Mouse (Mus musculus) hindbrain, embryonic 11.5 days (tissue): ENCODE measurements around the gene Aph1b. TPM values are rescaled to one million over a fixed set of nuclear protein-coding genes. Genes with fewer than 3 reads are reported as not detected.

Source experiments
- ATAC-seq: fragments of 200-750 bp; cut with Nextera tagmentation; 2 replicates; pipeline ENCODE4 v1.8.0; 2017; ENCODE audit warnings: mild to moderate bottlenecking, moderate TSS enrichment, moderate library complexity; ENCODE audit not compliant: low FRiP score
- DNase-seq: peaks from one replicate; pipeline ENCODE4 v3.0.0-alpha.2; 2015; ENCODE audit warnings: low spot score
- H3K27ac ChIP-seq: fragments of 300-500 bp; sonication (generic); 2 replicates; pipeline ENCODE4 v1.5.1; 2014; ENCODE audit warnings: mild to moderate bottlenecking, low read depth, low read length
- H3K27me3 ChIP-seq: fragments of 300-500 bp; sonication (generic); 2 replicates; pipeline ENCODE4 v1.6.1; 2014; ENCODE audit warnings: mild to moderate bottlenecking, low read length, moderate library complexity, mixed read lengths; ENCODE audit not compliant: control insufficient read depth, insufficient read depth
- H3K36me3 ChIP-seq: fragments of 300-500 bp; sonication (generic); 2 replicates; pipeline ENCODE4 v1.6.1; 2014; ENCODE audit warnings: mild to moderate bottlenecking, low read length, moderate library complexity, mixed read lengths; ENCODE audit not compliant: control insufficient read depth, insufficient read depth
- H3K4me1 ChIP-seq: fragments of 300-500 bp; sonication (generic); replicated peaks from 2 replicates; pipeline ENCODE4 v1.6.1; 2014; ENCODE audit warnings: low read length, mixed read lengths; ENCODE audit not compliant: control insufficient read depth, insufficient read depth
- H3K4me2 ChIP-seq: fragments of 300-500 bp; sonication (generic); replicated peaks from 2 replicates; pipeline ENCODE4 v1.6.1; 2014; ENCODE audit warnings: mild to moderate bottlenecking, low read depth, low read length
- H3K4me3 ChIP-seq: fragments of 300-500 bp; sonication (generic); 2 replicates; pipeline ENCODE4 v1.5.1; 2014; ENCODE audit warnings: low read depth, low read length
- H3K9ac ChIP-seq: fragments of 300-500 bp; sonication (generic); 2 replicates; pipeline ENCODE4 v1.6.1; 2014; ENCODE audit warnings: low read depth, low read length
- H3K9me3 ChIP-seq: fragments of 300-500 bp; sonication (generic); 2 replicates; pipeline ENCODE4 v1.6.1; 2016; ENCODE audit warnings: low read length; ENCODE audit not compliant: control insufficient read depth
- whole genome bisulfite sequencing: fragments of 180-500 bp; shearing (Covaris S2); extraction: QIAGEN DNeasy Blood & Tissue Kit; methylation state at CpG from one replicate; pipeline ENCODE4 v1.1.7; 2014; 5-methylcytosine and 5-hydroxymethylcytosine counted together
- polyA plus RNA-seq: library from polyadenylated mRNA; unstranded; fragments of >200 nt; fragmentation: Nextera tagmentation; extraction: Ambion mirVana; gene quantifications from 2 replicates; pipeline ENCODE4 v1.2.1, GENCODE M21; 2014

The Aph1b gene
- polyA plus RNA-seq, 1 experiment from 2014 or later: 16.7 TPM

GRCm38 (mm10) chr9:66768721-66769120 lies 26.6 kb downstream of the Aph1b start:
- Histone ChIP-seq H3K27ac (no peak overlapping the region), H3K4me1 (no peaks in the 10 kb centered on the region), H3K27me3 (no peaks in the 10 kb centered on the region), H3K4me2 (no peak overlapping the region), H3K36me3 (no peaks in the 10 kb centered on the region), H3K9me3 (no peaks in the 10 kb centered on the region), H3K4me3 (no peak overlapping the region), H3K9ac (no peak overlapping the region)
- ATAC-seq: no peak
- WGBS: 91% methylated on average over 1 of the region's 1 CpGs
- no peak for DNase-seq

DNA sequence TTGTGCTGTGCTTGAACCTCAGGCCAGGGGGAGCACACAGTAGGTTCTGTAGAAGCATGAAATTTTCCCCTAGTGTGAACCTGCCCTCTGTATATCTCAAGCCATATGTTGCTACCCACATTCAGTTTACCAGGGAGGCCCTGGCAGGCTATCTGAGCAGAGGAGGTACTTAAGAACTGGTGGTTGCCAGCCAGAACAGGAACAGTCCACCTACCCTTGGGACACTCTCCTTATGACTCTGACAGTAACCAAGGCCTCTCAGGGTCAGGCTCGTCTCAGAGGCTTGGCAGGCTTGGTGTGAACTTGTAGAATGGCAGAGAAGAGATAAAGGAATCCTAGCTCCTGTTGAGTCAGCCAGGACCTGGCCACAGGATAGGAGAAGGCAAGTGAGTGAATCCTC lies 34.3 kb downstream of the Aph1b start:
- H3K4me1 ChIP-seq: no peaks in the 10 kb centered on the region
- H3K27me3 ChIP-seq: no peaks in the 10 kb centered on the region
- 66% methylated on average over 1 of the region's 1 CpGs for WGBS
- H3K36me3 ChIP-seq: no peaks in the 10 kb centered on the region
- H3K4me3 ChIP-seq: no peak overlapping the region
- no peak for ATAC-seq
- no peak overlapping the region for H3K27ac ChIP-seq
- H3K9me3 ChIP-seq: no peaks in the 10 kb centered on the region
- H3K4me2 ChIP-seq: no peak overlapping the region
- H3K9ac ChIP-seq: no peak overlapping the region
- DNase-seq: no peak

GRCm38 (mm10) chr9:66752849-66753248 lies 42.4 kb downstream of the Aph1b start:
- ATAC-seq: no peak
- WGBS: 75% methylated on average over 6 of the region's 6 CpGs
- Histone ChIP-seq H3K36me3 (no peaks in the 10 kb centered on the region), H3K27ac (no peak overlapping the region), H3K4me3 (no peak overlapping the region), H3K4me2 (no peak overlapping the region), H3K4me1 (no peaks in the 10 kb centered on the region), H3K27me3 (no peaks in the 10 kb centered on the region), H3K9ac (no peak overlapping the region), H3K9me3 (no peaks in the 10 kb centered on the region)
- DNase-seq: no peak

GRCm38 (mm10) chr9:66748390-66748789 lies 46.9 kb downstream of the Aph1b start:
- H3K4me2 ChIP-seq: no peak overlapping the region
- no peak overlapping the region for H3K27ac ChIP-seq
- H3K36me3 ChIP-seq: no peaks in the 10 kb centered on the region
- no peaks in the 10 kb centered on the region for H3K9me3 ChIP-seq
- 91% methylated on average over 15 of the region's 15 CpGs for WGBS
- no peak for ATAC-seq
- H3K27me3 ChIP-seq: no peaks in the 10 kb centered on the region
- H3K4me1 ChIP-seq: no peaks in the 10 kb centered on the region
- H3K9ac ChIP-seq: no peak overlapping the region
- no peak for DNase-seq
- H3K4me3 ChIP-seq: no peak overlapping the region

- ATAC-seq (no peak), DNase-seq (no peak)
- H3K4me1 ChIP-seq: no peaks in the 10 kb centered on the region
- no peaks in the 10 kb centered on the region for H3K36me3 ChIP-seq
- H3K9me3 ChIP-seq: no peaks in the 10 kb centered on the region
- no peak overlapping the region for H3K9ac ChIP-seq
- H3K4me2 ChIP-seq: no peak overlapping the region
- no peak overlapping the region for H3K4me3 ChIP-seq
- WGBS: 87% methylated on average over 2 of the region's 2 CpGs
- H3K27me3 ChIP-seq: no peaks in the 10 kb centered on the region
- no peak overlapping the region for H3K27ac ChIP-seq
Observed at GRCm38 (mm10) chr9:66744531-66744930, 50.8 kb downstream of the Aph1b start.

DNA sequence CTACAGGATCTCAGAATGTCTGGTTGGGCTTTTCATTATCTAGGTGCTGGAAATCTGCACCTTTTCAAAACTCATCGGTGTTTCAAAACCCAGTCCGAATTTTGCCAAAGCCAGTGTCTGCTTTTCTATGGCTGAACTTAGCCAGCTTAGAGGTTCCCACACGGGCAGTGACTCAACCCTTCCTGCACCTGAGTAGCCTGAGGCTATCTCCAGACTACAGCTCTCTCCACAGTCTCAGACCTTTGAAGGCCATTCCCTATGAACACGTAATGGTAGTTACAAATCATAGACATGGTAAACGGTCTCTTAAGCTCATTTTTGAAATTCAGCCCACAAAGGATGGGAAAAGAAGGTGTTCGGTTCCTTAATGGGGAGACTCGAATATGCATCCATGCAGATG lies 55.8 kb downstream of the Aph1b start:
- H3K9me3 ChIP-seq: no peaks in the 10 kb centered on the region
- 87% methylated on average over 7 of the region's 7 CpGs for WGBS
- no peaks in the 10 kb centered on the region for H3K4me1 ChIP-seq
- no peak overlapping the region for H3K4me2 ChIP-seq
- H3K4me3 ChIP-seq: no peak overlapping the region
- no peaks in the 10 kb centered on the region for H3K27me3 ChIP-seq
- no peak overlapping the region for H3K27ac ChIP-seq
- DNase-seq: no peak
- no peaks in the 10 kb centered on the region for H3K36me3 ChIP-seq
- no peak overlapping the region for H3K9ac ChIP-seq
- ATAC-seq: no peak

DNA sequence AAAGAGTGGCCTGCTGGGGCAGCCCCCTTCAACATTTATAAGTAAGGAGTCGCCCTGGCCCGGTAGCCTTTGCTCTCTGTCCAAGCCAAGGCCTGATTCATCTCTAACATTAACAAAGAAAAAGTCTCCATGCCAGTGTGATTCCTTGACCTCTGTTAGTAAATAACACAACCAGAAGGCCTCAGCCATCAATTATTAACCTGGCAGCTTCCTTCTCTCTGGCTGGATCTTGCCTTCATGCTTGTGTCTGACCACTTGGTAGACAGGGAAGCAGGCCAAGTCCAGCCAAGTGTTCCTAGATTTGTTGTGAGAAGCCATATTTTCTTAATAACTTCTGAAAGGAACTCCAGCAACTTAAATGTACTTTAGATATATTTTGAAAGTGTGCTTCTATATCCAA lies 58.7 kb downstream of the Aph1b start:
- Histone ChIP-seq H3K4me1 (no peaks in the 10 kb centered on the region), H3K36me3 (no peaks in the 10 kb centered on the region), H3K9ac (no peak overlapping the region), H3K4me2 (no peak overlapping the region), H3K4me3 (no peak overlapping the region), H3K9me3 (no peaks in the 10 kb centered on the region), H3K27me3 (no peaks in the 10 kb centered on the region), H3K27ac (no peak overlapping the region)
- DNase-seq (no peak), ATAC-seq (no peak)
- WGBS: 70% methylated on average over 2 of the region's 2 CpGs

GRCm38 (mm10) chr9:66736016-66736415 lies 59.3 kb downstream of the Aph1b start:
- WGBS: 77% methylated on average over 3 of the region's 3 CpGs
- DNase-seq: no peak
- H3K27ac ChIP-seq: no peak overlapping the region
- H3K36me3 ChIP-seq: no peaks in the 10 kb centered on the region
- H3K4me2 ChIP-seq: no peak overlapping the region
- H3K4me3 ChIP-seq: no peak overlapping the region
- H3K27me3 ChIP-seq: no peaks in the 10 kb centered on the region
- H3K9ac ChIP-seq: no peak overlapping the region
- no peaks in the 10 kb centered on the region for H3K4me1 ChIP-seq
- ATAC-seq: no peak
- no peaks in the 10 kb centered on the region for H3K9me3 ChIP-seq

DNA sequence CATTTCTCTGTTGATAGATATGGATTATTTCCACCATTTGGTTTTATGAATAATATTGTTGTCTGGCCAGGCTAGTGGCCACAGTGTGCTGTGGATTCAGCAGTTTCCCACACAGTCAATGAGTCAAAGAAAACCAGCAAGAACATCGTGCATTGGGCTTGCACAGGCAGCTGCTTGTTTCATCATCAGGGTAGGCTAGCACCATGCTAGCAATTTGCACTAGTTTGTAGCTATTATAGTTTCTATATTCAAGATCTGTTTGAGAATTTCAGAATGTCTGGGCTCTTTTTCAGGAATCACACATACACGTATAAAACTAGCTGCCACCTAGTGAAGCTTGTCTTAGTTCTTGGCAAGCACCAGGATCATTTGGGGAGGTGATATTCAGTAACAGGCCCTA lies 60.2 kb downstream of the Aph1b start:
- Histone ChIP-seq H3K4me3 (no peak overlapping the region), H3K27me3 (no peaks in the 10 kb centered on the region), H3K4me1 (no peaks in the 10 kb centered on the region), H3K9me3 (no peaks in the 10 kb centered on the region), H3K36me3 (no peaks in the 10 kb centered on the region), H3K9ac (no peak overlapping the region), H3K4me2 (no peak overlapping the region), H3K27ac (no peak overlapping the region)
- ATAC-seq: no peak
- no peak for DNase-seq
- WGBS: 95% methylated on average over 2 of the region's 2 CpGs
